Mouse (Mus musculus): Measurements from ENCODE around the gene Thegl. TPM values are rescaled to one million over a fixed set of nuclear protein-coding genes. Genes with fewer than 3 reads are reported as not detected.
"Not testable (repeated sequence)": the region's sequence is repeated elsewhere in the genome, so short reads cannot be mapped to it uniquely, and the experiment has no call there.

The Thegl gene
- polyA plus RNA-seq (2016; fragmentation: Nextera tagmentation; extraction: Ambion mirVana) = not detected in 2 replicates

GRCm38 (mm10) chr5:77015544-77016482, at the start of gene Thegl:
Gene Thegl (plus strand): TSS chr5:77016023.
- H3K4me1 ChIP-seq = no peaks in the 10 kb centered on the region
- peak within 1 kb of the TSS; percentile 45 for H3K9ac ChIP-seq
- no peaks in the 10 kb centered on the region for H3K36me3 ChIP-seq
- no peaks in the 10 kb centered on the region for H3K9me3 ChIP-seq
- ATAC-seq (ENCODE audit: insufficient number of reproducible peaks, insufficient read depth, low FRiP score, low TSS enrichment) = peak; percentile 91
- peak within 1 kb of the TSS; percentile 53 for H3K4me3 ChIP-seq
- 0 out of 2 replicates have a peak, but pooled peaks cover 10% of the 10 kb centered on the region for H3K27me3 ChIP-seq
- no peak within 1 kb of the TSS for H3K27ac ChIP-seq
- H3K4me2 ChIP-seq (replicated peaks) = peak within 1 kb of the TSS; percentile 83
- WGBS = 14% methylated on average over 57 of the region's 57 CpGs

- H3K27me3 ChIP-seq = no peaks in the 10 kb centered on the region
- H3K36me3 ChIP-seq = peaks cover 49% of the 10 kb centered on the region
- H3K27ac ChIP-seq = no peak overlapping the region
- peaks cover 6% of the 10 kb centered on the region for H3K4me1 ChIP-seq
- H3K9me3 ChIP-seq = no peaks in the 10 kb centered on the region
- 76% methylated on average over 5 of the region's 5 CpGs for WGBS
- no peak overlapping the region for H3K9ac ChIP-seq
- ATAC-seq (ENCODE audit: insufficient number of reproducible peaks, insufficient read depth, low FRiP score, low TSS enrichment) = no peak; the same call in 1 of the 2 replicates
- no peak overlapping the region for H3K4me2 ChIP-seq (replicated peaks)
- no peak overlapping the region for H3K4me3 ChIP-seq
Observed at GRCm38 (mm10) chr5:76969250-76969649, 46.6 kb upstream of the Thegl start.

GRCm38 (mm10) chr5:76971115-76971514, 44.7 kb upstream of the Thegl start:
- H3K4me2 ChIP-seq (replicated peaks); H3K27ac ChIP-seq; H3K4me3 ChIP-seq; H3K27me3 ChIP-seq; H3K9ac ChIP-seq; ATAC-seq (ENCODE audit: insufficient number of reproducible peaks, insufficient read depth, low FRiP score, low TSS enrichment); H3K9me3 ChIP-seq: not testable (repeated sequence)
- 67% methylated on average over 1 of the region's 1 CpGs for WGBS
- H3K4me1 ChIP-seq = peaks cover 12% of the 10 kb centered on the region
- H3K36me3 ChIP-seq = peaks cover 35% of the 10 kb centered on the region

GRCm38 (mm10) chr5:76973488-76973887, 42.3 kb upstream of the Thegl start:
- WGBS = 71% methylated on average over 3 of the region's 3 CpGs

GRCm38 (mm10) chr5:76974207-76974553, 41.6 kb upstream of the Thegl start:
- 3% methylated on average over 17 of the region's 17 CpGs for WGBS

More at GRCm38 (mm10) chr5:76973488-76973887, 42.3 kb upstream of the Thegl start:
- Histone ChIP-seq H3K36me3 (peaks cover 26% of the 10 kb centered on the region), H3K4me2 (replicated peaks) (peak overlapping the region; percentile 80), H3K4me1 (peaks cover 12% of the 10 kb centered on the region), H3K27ac (no peak overlapping the region), H3K9ac (0 out of 2 replicates have a peak overlapping the region, but pooled peaks have one; percentile 51), H3K9me3 (no peaks in the 10 kb centered on the region), H3K4me3 (peak overlapping the region; percentile 93), H3K27me3 (no peaks in the 10 kb centered on the region)
- ATAC-seq (ENCODE audit: insufficient number of reproducible peaks, insufficient read depth, low FRiP score, low TSS enrichment) = no peak

GRCm38 (mm10) chr5:76974554-76975285, 41.1 kb upstream of the Thegl start, which contains the start of gene Srp72:
Gene Srp72 (plus strand): TSS chr5:76974683.
- WGBS = under 1% methylated on average over 60 of the region's 60 CpGs
- Histone ChIP-seq H3K9me3 (no peaks in the 10 kb centered on the region), H3K27me3 (no peaks in the 10 kb centered on the region), H3K4me3 (peak within 1 kb of the TSS; percentile 93), H3K36me3 (peaks cover 20% of the 10 kb centered on the region), H3K4me1 (peaks cover 12% of the 10 kb centered on the region), H3K9ac (peak within 1 kb of the TSS; percentile 83), H3K27ac (peak within 1 kb of the TSS; percentile 86), H3K4me2 (replicated peaks) (peak within 1 kb of the TSS; percentile 80)
- ATAC-seq (ENCODE audit: insufficient number of reproducible peaks, insufficient read depth, low FRiP score, low TSS enrichment) = peak; percentile 92

More at GRCm38 (mm10) chr5:76974207-76974553, 41.6 kb upstream of the Thegl start:
- H3K4me2 ChIP-seq (replicated peaks) = peak overlapping the region; percentile 80
- no peaks in the 10 kb centered on the region for H3K9me3 ChIP-seq
- peaks cover 22% of the 10 kb centered on the region for H3K36me3 ChIP-seq
- H3K4me1 ChIP-seq = peaks cover 12% of the 10 kb centered on the region
- no peaks in the 10 kb centered on the region for H3K27me3 ChIP-seq
- ATAC-seq (ENCODE audit: insufficient number of reproducible peaks, insufficient read depth, low FRiP score, low TSS enrichment) = no peak
- H3K27ac ChIP-seq = no peak overlapping the region
- H3K4me3 ChIP-seq = peak overlapping the region; percentile 93
- peak overlapping the region; percentile 51 for H3K9ac ChIP-seq

- 88% methylated on average over 8 of the region's 8 CpGs for WGBS
- H3K4me2 ChIP-seq (replicated peaks) = peak overlapping the region; percentile 68
- H3K9ac ChIP-seq = peak overlapping the region; percentile 83; the same call in 1 of the 2 replicates
- H3K27ac ChIP-seq = no peak overlapping the region
- H3K4me3 ChIP-seq = peak overlapping the region; percentile 93
- no peaks in the 10 kb centered on the region for H3K27me3 ChIP-seq
- H3K9me3 ChIP-seq = no peaks in the 10 kb centered on the region
- H3K4me1 ChIP-seq = peaks cover 12% of the 10 kb centered on the region
- H3K36me3 ChIP-seq = peaks cover 21% of the 10 kb centered on the region
- no peak for ATAC-seq (ENCODE audit: insufficient number of reproducible peaks, insufficient read depth, low FRiP score, low TSS enrichment)
Observed at GRCm38 (mm10) chr5:76975736-76976135, 40.1 kb upstream of the Thegl start.

- no peak overlapping the region for H3K4me2 ChIP-seq (replicated peaks)
- peaks cover 68% of the 10 kb centered on the region for H3K36me3 ChIP-seq
- no peaks in the 10 kb centered on the region for H3K27me3 ChIP-seq
- no peak for ATAC-seq (ENCODE audit: insufficient number of reproducible peaks, insufficient read depth, low FRiP score, low TSS enrichment)
- no peaks in the 10 kb centered on the region for H3K4me1 ChIP-seq
- no peak overlapping the region for H3K4me3 ChIP-seq
- H3K9me3 ChIP-seq = no peaks in the 10 kb centered on the region
- H3K27ac ChIP-seq = no peak overlapping the region
- 89% methylated on average over 11 of the region's 11 CpGs for WGBS
- no peak overlapping the region for H3K9ac ChIP-seq
Observed at GRCm38 (mm10) chr5:76984015-76984414, 31.8 kb upstream of the Thegl start.

- peaks cover 66% of the 10 kb centered on the region for H3K36me3 ChIP-seq
- H3K4me1 ChIP-seq = no peaks in the 10 kb centered on the region
- H3K9ac ChIP-seq = no peak overlapping the region
- no peak overlapping the region for H3K27ac ChIP-seq
- H3K4me3 ChIP-seq = no peak overlapping the region
- no peaks in the 10 kb centered on the region for H3K9me3 ChIP-seq
- no peak for ATAC-seq (ENCODE audit: insufficient number of reproducible peaks, insufficient read depth, low FRiP score, low TSS enrichment)
- WGBS = 90% methylated on average over 3 of the region's 3 CpGs
- no peaks in the 10 kb centered on the region for H3K27me3 ChIP-seq
- no peak overlapping the region for H3K4me2 ChIP-seq (replicated peaks)
Observed at GRCm38 (mm10) chr5:76990789-76991188, 25.0 kb upstream of the Thegl start.

GRCm38 (mm10) chr5:76993174-76993814, 22.5 kb upstream of the Thegl start:
- Histone ChIP-seq H3K4me3 (no peak overlapping the region), H3K27ac (no peak overlapping the region), H3K9ac (no peak overlapping the region), H3K9me3 (no peaks in the 10 kb centered on the region), H3K36me3 (peaks cover 69% of the 10 kb centered on the region), H3K27me3 (no peaks in the 10 kb centered on the region), H3K4me1 (no peaks in the 10 kb centered on the region), H3K4me2 (replicated peaks) (no peak overlapping the region)
- ATAC-seq (ENCODE audit: insufficient number of reproducible peaks, insufficient read depth, low FRiP score, low TSS enrichment) = no peak
- 94% methylated on average over 5 of the region's 5 CpGs for WGBS

- Histone ChIP-seq H3K36me3 (peaks cover 58% of the 10 kb centered on the region), H3K9me3 (no peaks in the 10 kb centered on the region), H3K9ac (no peak overlapping the region), H3K4me1 (no peaks in the 10 kb centered on the region), H3K4me2 (replicated peaks) (no peak overlapping the region), H3K27ac (no peak overlapping the region), H3K4me3 (no peak overlapping the region), H3K27me3 (no peaks in the 10 kb centered on the region)
- WGBS = 55% methylated on average over 5 of the region's 5 CpGs
- no peak for ATAC-seq (ENCODE audit: insufficient number of reproducible peaks, insufficient read depth, low FRiP score, low TSS enrichment)
Observed at GRCm38 (mm10) chr5:76998416-76998815, 17.4 kb upstream of the Thegl start.
